Mouse (Mus musculus) gastrocnemius, adult 2 months (tissue): Measurements from ENCODE around the gene Ccdc47. TPM values are rescaled to one million over a fixed set of nuclear protein-coding genes. Genes with fewer than 3 reads are reported as not detected.

Experiments
- DNase-seq: peaks from one replicate; pipeline ENCODE4 v3.0.0; 2022
- H3K27ac ChIP-seq: fragments of 200-600 bp; 2 replicates; pipeline ENCODE4 v1.8.1; 2022; ENCODE audit warnings: mild to moderate bottlenecking
- H3K4me3 ChIP-seq: fragments of 200-600 bp; 2 replicates; pipeline ENCODE4 v1.8.1; 2022; ENCODE audit warnings: mild to moderate bottlenecking, moderate library complexity
- CTCF ChIP-seq: fragments of 200-600 bp; IDR thresholded peaks from 2 replicates; pipeline ENCODE4 v1.8.1; 2022; ENCODE audit warnings: antibody characterized with exemption, mild to moderate bottlenecking, moderate library complexity
- intact Hi-C: fragments of 180-260 bp; cut with DNase I; formaldehyde crosslinking; loops from one replicate; pipeline ENCODE4 v1.15.1; 2025
- total RNA-seq, 2 experiments: library from RNA; stranded (reverse); gene quantifications; 2 replicates each; pipeline ENCODE4 v1.2.3; 2021

Ccdc47 gene
- total RNA-seq, 2 experiments from 2014 or later, result 68.3 to 78.9 TPM

DNA sequence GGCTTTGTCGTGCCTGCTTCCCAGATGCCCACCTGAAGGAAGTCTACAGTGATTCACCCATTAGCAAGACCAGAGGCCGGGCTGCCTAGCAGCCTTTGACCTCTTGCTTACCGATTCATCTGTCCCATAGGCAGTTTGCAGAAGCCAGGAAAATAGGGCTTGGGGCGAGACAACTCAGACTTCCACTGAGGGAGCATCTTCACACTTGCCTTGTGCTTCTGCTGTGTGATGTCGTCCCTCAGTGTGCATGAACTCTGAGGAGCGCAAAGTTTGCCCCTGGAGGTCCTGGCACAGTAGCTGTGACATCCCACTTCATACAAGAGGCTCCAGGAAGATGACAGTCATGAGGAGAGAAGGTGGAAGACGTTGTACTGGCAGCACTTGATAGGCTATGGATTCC lies 59.0 kb downstream of the Ccdc47 start:
- intact Hi-C loops, result loop anchor here (10.0 kb wide), 1 partner anchor 238 kb away; no protein-coding TSS in a partner anchor
- TF ChIP-seq CTCF, result no peak
- no peak overlapping the region for H3K4me3 ChIP-seq
- DNase-seq, result no peak
- no peak overlapping the region for H3K27ac ChIP-seq

DNA sequence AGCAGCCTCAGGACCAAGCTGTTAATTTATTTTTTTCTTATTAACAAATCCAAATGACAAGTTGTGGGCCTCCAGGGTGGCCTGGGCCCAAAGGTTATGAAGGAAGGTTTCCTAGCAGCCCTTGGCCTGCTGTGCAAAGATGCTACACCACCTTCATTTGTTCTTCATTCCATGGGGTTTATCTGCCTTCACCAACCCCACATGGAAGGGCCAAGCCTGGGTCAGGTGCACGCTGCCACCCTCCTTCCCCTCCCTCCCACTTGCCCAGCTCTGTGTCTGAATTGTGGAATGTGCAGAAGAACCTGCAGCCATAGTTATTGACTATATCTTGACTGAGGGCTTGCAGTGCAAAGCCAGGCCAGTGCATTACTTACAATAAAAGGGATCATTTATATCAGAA lies 59.9 kb downstream of the Ccdc47 start:
- Histone ChIP-seq H3K27ac (no peak overlapping the region), H3K4me3 (no peak overlapping the region)
- intact Hi-C loops, result loop anchor here (10.0 kb wide), 1 partner anchor 239 kb away; no protein-coding TSS in a partner anchor
- no peak for DNase-seq
- no peak for TF ChIP-seq CTCF

DNA sequence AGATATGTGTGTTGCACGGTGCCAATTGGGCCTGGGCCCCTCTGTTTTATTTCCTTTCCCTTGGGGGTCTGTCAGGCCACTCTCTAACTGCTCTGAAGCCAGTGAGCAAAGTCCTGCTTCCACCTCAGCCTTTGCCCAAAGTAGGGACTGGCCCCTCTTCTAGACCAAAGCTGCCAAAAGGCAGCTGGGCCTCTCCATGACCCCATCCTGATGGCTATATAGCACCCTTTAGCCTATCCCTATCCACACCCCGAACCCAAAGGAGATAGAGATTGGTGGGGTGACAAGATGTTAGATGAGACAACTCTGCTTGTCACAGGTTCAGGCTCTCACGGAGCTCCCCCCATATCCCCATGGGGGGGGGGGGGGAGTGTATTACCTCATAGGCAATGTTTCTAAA lies 60.4 kb downstream of the Ccdc47 start:
- no peak for DNase-seq
- intact Hi-C loops, result loop anchor here (10.0 kb wide), 1 partner anchor 239 kb away; no protein-coding TSS in a partner anchor
- Histone ChIP-seq H3K27ac (no peak overlapping the region), H3K4me3 (no peak overlapping the region)
- no peak for TF ChIP-seq CTCF

DNA sequence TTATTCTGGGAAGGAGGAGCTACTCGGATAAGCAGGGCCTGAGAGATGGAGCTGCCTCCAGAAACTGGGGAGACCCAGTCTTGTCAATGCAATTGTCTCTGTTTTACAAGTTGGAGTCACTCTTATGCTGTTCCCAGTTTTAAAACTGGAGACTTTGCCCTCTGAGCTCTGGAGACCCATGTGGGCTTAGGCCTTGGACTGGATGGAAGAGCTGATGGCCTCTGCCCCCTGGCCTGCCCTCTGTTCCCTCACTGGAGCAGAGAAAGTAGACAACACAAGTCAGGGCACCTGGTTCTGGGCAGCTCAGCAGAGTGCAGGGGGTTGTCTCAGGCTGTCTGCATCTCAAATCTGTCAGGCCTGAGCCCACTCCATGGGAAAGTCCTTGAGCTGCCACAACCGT lies 61.4 kb downstream of the Ccdc47 start:
- intact Hi-C loops, result loop anchor here (10.0 kb wide), 1 partner anchor 240 kb away; no protein-coding TSS in a partner anchor
- Histone ChIP-seq H3K4me3 (no peak overlapping the region), H3K27ac (no peak overlapping the region)
- DNase-seq, result no peak
- TF ChIP-seq CTCF, result no peak

DNA sequence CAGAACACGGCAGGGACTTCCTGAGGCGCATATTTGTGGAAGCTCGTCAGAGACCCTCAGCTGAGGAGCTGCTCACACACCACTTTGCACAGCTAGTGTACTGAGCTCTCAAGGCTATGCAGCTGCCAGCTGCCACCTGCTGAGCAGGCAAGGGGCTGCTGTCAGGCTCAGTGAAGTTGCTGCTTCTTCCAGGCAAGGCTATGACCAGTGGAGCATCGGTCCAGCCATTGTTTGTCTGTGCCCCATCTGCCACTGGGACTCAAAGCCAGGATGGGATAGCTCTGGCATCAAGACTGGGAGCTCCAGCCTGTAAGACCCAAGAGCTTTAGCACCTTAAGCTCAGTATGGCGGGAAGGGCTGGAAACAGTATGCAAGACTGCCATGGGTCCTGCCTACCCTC lies 62.1 kb downstream of the Ccdc47 start:
- no peak overlapping the region for H3K4me3 ChIP-seq
- intact Hi-C loops, result loop anchor here (10.0 kb wide), 1 partner anchor 241 kb away; no protein-coding TSS in a partner anchor
- no peak for TF ChIP-seq CTCF
- H3K27ac ChIP-seq, result no peak overlapping the region
- no peak for DNase-seq

DNA sequence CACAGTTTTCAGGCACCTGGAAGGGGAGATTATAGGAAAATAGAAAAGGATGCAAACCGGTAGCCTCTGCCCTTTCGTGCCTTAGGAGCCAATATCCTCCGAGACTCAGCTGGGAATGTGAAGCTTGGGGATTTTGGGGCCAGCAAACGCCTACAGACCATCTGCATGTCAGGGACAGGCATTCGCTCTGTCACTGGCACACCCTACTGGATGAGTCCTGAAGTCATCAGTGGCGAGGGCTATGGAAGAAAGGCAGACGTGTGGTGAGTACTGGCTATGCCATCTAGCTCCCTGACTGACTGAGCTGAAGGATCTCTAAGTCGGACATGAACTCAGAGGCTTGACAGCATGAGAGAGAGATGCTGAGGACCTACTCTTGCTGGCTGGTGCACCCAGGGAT lies 64.0 kb downstream of the Ccdc47 start:
- intact Hi-C loops, result loop anchor here (10.0 kb wide), 1 partner anchor 243 kb away; no protein-coding TSS in a partner anchor
- no peak for DNase-seq
- TF ChIP-seq CTCF, result no peak
- Histone ChIP-seq H3K27ac (no peak overlapping the region), H3K4me3 (no peak overlapping the region)

DNA sequence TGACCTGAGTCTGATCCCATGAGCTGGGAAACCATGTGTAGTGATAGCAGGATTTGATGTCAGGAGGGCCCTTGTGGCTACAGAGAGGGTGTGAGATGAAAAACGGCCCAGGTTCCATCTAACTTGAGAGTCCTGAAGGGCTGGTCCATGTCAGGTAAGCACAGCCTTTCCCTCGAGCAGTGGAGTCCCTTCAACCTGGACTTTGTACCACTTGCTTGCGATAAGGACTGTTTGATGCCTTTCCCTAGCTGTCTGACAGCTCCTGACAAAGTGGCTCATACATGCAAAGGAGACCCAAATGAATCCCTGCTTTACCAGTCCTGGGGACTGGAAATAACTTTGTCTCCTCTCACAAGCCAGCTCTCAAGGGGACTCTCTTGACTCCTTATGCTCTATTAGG lies 64.9 kb downstream of the Ccdc47 start:
- intact Hi-C loops, result loop anchor here (10.0 kb wide), 1 partner anchor 244 kb away; no protein-coding TSS in a partner anchor
- TF ChIP-seq CTCF, result no peak
- Histone ChIP-seq H3K27ac (no peak overlapping the region), H3K4me3 (no peak overlapping the region)
- DNase-seq, result no peak

Other genes with a start within 250 kb of the Ccdc47 start
- gene Ace, start 248.4 kb downstream of the Ccdc47 start, total RNA-seq, result 10 to 100 TPM; 18.4 to 24.6 TPM
- gene Ace3, start 221.7 kb downstream of the Ccdc47 start, total RNA-seq, result not detected
- not detected for gene Kcnh6, start 208.2 kb downstream of the Ccdc47 start, total RNA-seq
- 10 to 100 TPM; 23.9 to 28.2 TPM for gene Dcaf7, start 179.5 kb downstream of the Ccdc47 start, total RNA-seq
- gene Taco1, start 150.3 kb downstream of the Ccdc47 start, total RNA-seq, result 10 to 100 TPM; 33.5 to 50.1 TPM
- gene Map3k3, start 131.7 kb downstream of the Ccdc47 start, total RNA-seq, result 10 to 100 TPM; 23.2 to 25.7 TPM
- gene Gm10840, start 55.5 kb downstream of the Ccdc47 start, total RNA-seq, result not detected
- gene Limd2, start 55.5 kb downstream of the Ccdc47 start, total RNA-seq, result 1 to 10 TPM; 1.3 to 1.7 TPM
- 10 to 100 TPM; 10.0 to 10.5 TPM for gene Strada, start 14.2 kb downstream of the Ccdc47 start, total RNA-seq
- 10 to 100 TPM; 24.3 to 24.7 TPM for gene Ddx42, start 582 bp upstream of the Ccdc47 start, total RNA-seq
- 10 to 100 TPM; 21.9 to 22.3 TPM for gene Ftsj3, start 39.7 kb upstream of the Ccdc47 start, total RNA-seq
- 100 to 1,000 TPM; 121 to 132 TPM for gene Psmc5, start 39.8 kb upstream of the Ccdc47 start, total RNA-seq
- gene Smarcd2, start 56.6 kb upstream of the Ccdc47 start, total RNA-seq, result 10 to 100 TPM; 10.8 to 12.8 TPM
- gene Tcam1, start 60.3 kb upstream of the Ccdc47 start, total RNA-seq, result under 1 TPM; 0.08 TPM
- not detected for gene Gh, start 85.5 kb upstream of the Ccdc47 start, total RNA-seq
- under 1 TPM; 0.28 to 0.64 TPM for gene Cd79b, start 98.4 kb upstream of the Ccdc47 start, total RNA-seq
- gene Scn4a, start 136.9 kb upstream of the Ccdc47 start, total RNA-seq, result 100 to 1,000 TPM; 439 to 468 TPM
- gene Prr29, start 149.1 kb upstream of the Ccdc47 start, total RNA-seq, result 1 to 10 TPM; 3.9 to 6.5 TPM
- gene Icam2, start 171.7 kb upstream of the Ccdc47 start, total RNA-seq, result 1 to 10 TPM; 4.2 to 6.2 TPM